Mouse (Mus musculus): ENCODE data around the gene Rala.

DNA sequence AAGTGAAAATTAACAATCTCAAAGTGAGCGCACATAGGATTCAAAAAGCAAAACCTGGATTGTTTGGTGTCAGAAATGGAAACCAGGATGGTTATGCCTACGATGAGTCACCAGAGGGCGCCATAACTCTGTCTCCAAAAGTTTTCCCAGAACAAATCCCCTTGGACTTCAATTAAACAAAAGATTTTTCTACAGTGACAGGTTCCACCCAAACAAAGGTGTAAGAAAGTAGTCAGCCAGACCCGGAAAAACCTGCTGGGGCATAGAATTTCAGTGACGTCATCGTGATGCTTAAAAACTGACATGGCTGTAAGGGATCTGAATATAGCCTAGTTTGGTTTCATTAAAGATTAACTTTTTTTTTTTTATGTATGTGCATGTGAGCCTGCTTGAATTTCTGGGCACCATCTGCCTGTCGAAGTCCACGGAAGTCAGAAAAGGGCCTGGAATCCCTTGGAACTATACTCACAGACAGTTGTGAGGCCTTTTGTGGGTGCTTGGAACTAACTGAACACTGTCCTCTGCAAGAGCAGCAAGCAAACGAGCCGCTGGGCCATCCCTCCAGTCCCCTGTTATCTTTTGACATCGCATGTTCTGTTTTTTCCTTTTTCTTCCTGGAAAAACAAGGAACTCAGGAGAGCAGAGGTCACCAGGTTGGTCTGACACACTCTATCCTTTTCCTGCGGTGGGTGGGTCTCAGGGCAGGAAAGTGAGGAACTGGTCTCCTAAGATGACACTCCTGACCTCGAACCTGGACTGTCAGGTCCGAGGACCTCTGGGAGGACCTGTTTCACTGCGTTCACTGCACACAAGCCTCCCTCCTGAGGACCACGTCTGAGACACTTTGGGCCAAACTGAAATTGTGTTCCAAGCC, 106.2 kb downstream of the Rala start:
- TF ChIP-seq POLR2A (IDR thresholded peaks at IDR 0.05; ENCODE audit: borderline replicate concordance, extremely low read depth, insufficient read depth, insufficient read length, poor library complexity, severe bottlenecking) (no peak), CTCF (IDR thresholded peaks at IDR 0.05; ENCODE audit: borderline replicate concordance, extremely low read depth, insufficient read depth, insufficient read length) (peak; percentile 76)
